Mouse (Mus musculus) heart, embryonic 14.5 days (tissue): ENCODE data around the gene Dock6. TPM values are rescaled to one million over a fixed set of nuclear protein-coding genes. Genes with fewer than 3 reads are reported as not detected.
A peak's percentile ranks its signal among the peaks of the same experiment; 100 is the strongest.
"Not testable (repeated sequence)": the region's sequence is repeated elsewhere in the genome, so short reads cannot be mapped to it uniquely, and the experiment has no call there.

ENCODE experiments used
- ATAC-seq: fragments of 200-750 bp; cut with Nextera tagmentation; 2 replicates; pipeline ENCODE4 v1.8.0; 2017; ENCODE audit warnings: low read depth, moderate TSS enrichment; ENCODE audit not compliant: insufficient number of reproducible peaks, insufficient read depth, low FRiP score
- H3K27ac ChIP-seq, 2 experiments: fragments of 200-500 bp in 1 of 2; fragments of 300-500 bp in 1 of 2; sonication (generic) in 1 of 2; replicated peaks in 1 of 2; 2 replicates each; pipeline ENCODE4 v1.5.1; 2012 to 2014; ENCODE audit warnings: low read depth in 2 of 2, low read length in 2 of 2, control low read depth in 1 of 2, mild to moderate bottlenecking in 1 of 2, mixed read lengths in 1 of 2; ENCODE audit not compliant: control insufficient read depth in 1 of 2, insufficient read depth in 1 of 2
- H3K27me3 ChIP-seq: fragments of 300-500 bp; sonication (generic); 2 replicates; pipeline ENCODE4 v1.6.1; 2014; ENCODE audit warnings: mild to moderate bottlenecking, low read length, control low read depth; ENCODE audit not compliant: control insufficient read depth, insufficient read depth
- H3K36me3 ChIP-seq: fragments of 300-500 bp; sonication (generic); 2 replicates; pipeline ENCODE4 v1.6.1; 2014; ENCODE audit warnings: mild to moderate bottlenecking, control low read depth, low read length, mixed read lengths; ENCODE audit not compliant: control insufficient read depth, insufficient read depth
- H3K4me1 ChIP-seq, 2 experiments: fragments of 200-500 bp in 1 of 2; fragments of 300-500 bp in 1 of 2; sonication (generic) in 1 of 2; 2 replicates each; pipeline ENCODE4 v1.6.1; 2012 to 2014; ENCODE audit warnings: low read length in 2 of 2, control low read depth in 1 of 2, mixed read lengths in 1 of 2; ENCODE audit not compliant: control insufficient read depth in 2 of 2, insufficient read depth in 2 of 2
- H3K4me2 ChIP-seq: fragments of 300-500 bp; sonication (generic); 2 replicates; pipeline ENCODE4 v1.6.1; 2014; ENCODE audit warnings: mild to moderate bottlenecking, low read length
- H3K4me3 ChIP-seq, 2 experiments: fragments of 200-500 bp in 1 of 2; fragments of 300-500 bp in 1 of 2; sonication (generic) in 1 of 2; 2 replicates each; pipeline ENCODE4 v1.5.1; 2012 to 2014; ENCODE audit warnings: low read length in 2 of 2, mild to moderate bottlenecking in 2 of 2, control low read depth in 1 of 2, low read depth in 1 of 2, moderate library complexity in 1 of 2; ENCODE audit not compliant: control insufficient read depth in 1 of 2, insufficient read depth in 1 of 2
- H3K9ac ChIP-seq: fragments of 300-500 bp; sonication (generic); 2 replicates; pipeline ENCODE4 v1.6.1; 2014; ENCODE audit warnings: mild to moderate bottlenecking, low read length
- H3K9me3 ChIP-seq: fragments of 300-500 bp; sonication (generic); 2 replicates; pipeline ENCODE4 v1.6.1; 2016; ENCODE audit warnings: low read length, control low read depth; ENCODE audit not compliant: control insufficient read depth
- WGBS: fragments of 180-500 bp; shearing (Covaris S2); extraction: QIAGEN DNeasy Blood & Tissue Kit; methylation state at CpG from one replicate; pipeline ENCODE4 v1.1.7; 2014; 5-methylcytosine and 5-hydroxymethylcytosine counted together
- polyA plus RNA-seq: library from polyadenylated mRNA; unstranded; fragments of >200 nt; fragmentation: Nextera tagmentation; extraction: Ambion mirVana; gene quantifications from 2 replicates; pipeline ENCODE4 v1.2.1, GENCODE M21; 2014

Gene Dock6
- polyA plus RNA-seq, 1 experiment from 2014 or later, result 44.5 TPM

GRCm38 (mm10) chr9:21792644-21793043, 59.8 kb downstream of the Dock6 start:
- 28% methylated on average over 8 of the region's 8 CpGs for WGBS
- Histone ChIP-seq H3K27ac (peak overlapping the region; percentile 23 to 89; a peak in 2 of 4 replicates), H3K4me2 (peak overlapping the region; percentile 47), H3K4me1 (peaks cover 30 to 67% of the 10 kb centered on the region in 2 experiments), H3K36me3 (peaks cover 78% of the 10 kb centered on the region), H3K9ac (peak overlapping the region; percentile 21; the same call in 1 of the 2 replicates), H3K4me3 (no peak overlapping the region), H3K27me3 (no peaks in the 10 kb centered on the region), H3K9me3 (no peaks in the 10 kb centered on the region)
- no peak; the same call in 1 of the 2 replicates for ATAC-seq

- Histone ChIP-seq H3K4me1 (peaks cover 29 to 66% of the 10 kb centered on the region in 2 experiments), H3K36me3 (peaks cover 86% of the 10 kb centered on the region), H3K27me3 (no peaks in the 10 kb centered on the region), H3K9me3 (no peaks in the 10 kb centered on the region), H3K4me3 (no peak overlapping the region), H3K9ac (peak overlapping the region; percentile 54), H3K4me2 (peak overlapping the region; percentile 47), H3K27ac (peak overlapping the region; percentile 67 to 89)
- 24% methylated on average over 8 of the region's 8 CpGs for WGBS
- peak; percentile 74 for ATAC-seq
Observed at GRCm38 (mm10) chr9:21791861-21792260, 60.6 kb downstream of the Dock6 start.

- H3K27ac ChIP-seq, result peak overlapping the region; percentile 29 to 46; a peak in 3 of 4 replicates
- no peaks in the 10 kb centered on the region for H3K27me3 ChIP-seq
- H3K9ac ChIP-seq, result peak overlapping the region; percentile 8; the same call in 1 of the 2 replicates
- no peak overlapping the region for H3K4me3 ChIP-seq
- H3K9me3 ChIP-seq, result no peaks in the 10 kb centered on the region
- H3K4me2 ChIP-seq, result no peak overlapping the region
- WGBS, result 57% methylated on average over 9 of the region's 9 CpGs
- H3K4me1 ChIP-seq, result peaks cover 21 to 44% of the 10 kb centered on the region in 2 experiments
- ATAC-seq, result no peak
- peaks cover 96% of the 10 kb centered on the region for H3K36me3 ChIP-seq
Observed at GRCm38 (mm10) chr9:21788234-21788633, 64.2 kb downstream of the Dock6 start.

DNA sequence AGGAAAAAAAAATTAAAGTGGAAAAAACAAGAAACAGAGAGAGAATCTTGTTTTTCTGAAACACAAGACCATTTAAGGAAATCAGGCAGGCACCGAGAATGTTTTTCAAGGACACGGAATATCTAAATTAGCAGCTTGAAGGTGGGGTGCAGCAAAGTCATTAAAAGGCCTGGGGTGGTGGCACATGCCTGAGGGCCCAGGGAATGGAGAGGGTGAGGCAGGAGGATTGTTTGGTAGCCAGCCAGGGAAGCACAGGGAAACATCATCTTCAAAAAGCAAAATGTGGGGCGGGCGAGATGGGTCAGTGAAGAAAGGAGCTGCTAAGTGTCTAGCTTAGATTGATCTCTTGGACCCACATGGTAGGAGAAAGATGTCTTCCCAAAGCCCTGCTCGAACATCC, 64.8 kb downstream of the Dock6 start:
- 81% methylated on average over 5 of the region's 5 CpGs for whole genome bisulfite sequencing
- H3K4me1 ChIP-seq, result peaks cover 22 to 42% of the 10 kb centered on the region in 2 experiments
- no peak overlapping the region for H3K4me2 ChIP-seq

DNA sequence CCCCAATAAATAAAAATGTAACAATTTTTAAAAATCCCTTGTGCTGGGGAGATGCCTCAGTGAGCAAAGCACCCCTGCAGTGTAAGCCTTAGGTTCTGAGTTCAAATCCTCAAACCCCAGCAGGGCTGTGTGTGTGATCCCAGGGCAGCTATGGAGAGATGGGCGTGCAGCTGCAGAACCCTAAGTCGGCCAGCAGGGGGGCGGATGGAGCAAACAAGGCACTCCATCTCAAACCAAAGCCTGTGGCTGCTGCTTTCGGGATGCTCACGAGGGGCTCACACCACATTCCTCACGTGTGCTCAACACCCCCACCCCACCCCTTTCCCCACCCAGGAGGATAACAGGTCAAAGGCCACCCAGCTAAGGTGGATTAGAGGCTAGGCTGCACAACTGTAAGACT, 65.5 kb downstream of the Dock6 start:
- no peak for ATAC-seq
- no peak overlapping the region for H3K4me2 ChIP-seq
- H3K36me3 ChIP-seq, result peaks cover 89% of the 10 kb centered on the region
- H3K9me3 ChIP-seq, result no peaks in the 10 kb centered on the region
- H3K27ac ChIP-seq, result peak overlapping the region in 1 of 2 experiments; percentile 46; a peak in 2 of 4 replicates
- peaks cover 17 to 41% of the 10 kb centered on the region in 2 experiments for H3K4me1 ChIP-seq
- WGBS, result 23% methylated on average over 6 of the region's 6 CpGs
- no peaks in the 10 kb centered on the region for H3K27me3 ChIP-seq
- H3K4me3 ChIP-seq, result no peak overlapping the region
- no peak overlapping the region for H3K9ac ChIP-seq

More for the DNA sequence above, 64.8 kb downstream of the Dock6 start:
- Histone ChIP-seq H3K9me3 (no peaks in the 10 kb centered on the region), H3K27me3 (no peaks in the 10 kb centered on the region), H3K9ac (peak overlapping the region; percentile 30; the same call in 1 of the 2 replicates), H3K36me3 (peaks cover 94% of the 10 kb centered on the region), H3K4me3 (no peak overlapping the region), H3K27ac (peak overlapping the region in 1 of 2 experiments; percentile 46; a peak in 2 of 4 replicates)
- ATAC-seq, result no peak

DNA sequence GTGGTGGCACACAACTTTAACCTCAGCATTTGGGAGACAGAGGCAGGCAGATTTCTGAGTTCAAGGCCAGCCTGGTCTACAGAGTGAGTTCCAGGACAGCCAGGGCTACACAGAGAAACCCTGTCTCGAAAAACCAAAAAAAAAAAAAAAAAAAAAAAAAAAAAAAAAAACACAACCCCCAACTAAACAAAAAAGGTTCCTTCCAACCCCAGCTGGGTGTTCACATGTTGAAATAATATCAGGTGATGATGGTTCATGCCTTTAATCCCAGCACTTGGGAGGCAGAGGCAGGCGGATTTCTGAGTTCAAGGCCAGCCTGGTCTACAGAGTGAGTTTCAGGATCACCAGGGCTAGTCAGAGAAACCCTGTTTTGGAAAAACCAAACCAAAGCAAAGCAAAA, 66.1 kb downstream of the Dock6 start:
- peaks cover 89% of the 10 kb centered on the region for H3K36me3 ChIP-seq
- WGBS, result 65% methylated on average over 1 of the region's 2 CpGs

DNA sequence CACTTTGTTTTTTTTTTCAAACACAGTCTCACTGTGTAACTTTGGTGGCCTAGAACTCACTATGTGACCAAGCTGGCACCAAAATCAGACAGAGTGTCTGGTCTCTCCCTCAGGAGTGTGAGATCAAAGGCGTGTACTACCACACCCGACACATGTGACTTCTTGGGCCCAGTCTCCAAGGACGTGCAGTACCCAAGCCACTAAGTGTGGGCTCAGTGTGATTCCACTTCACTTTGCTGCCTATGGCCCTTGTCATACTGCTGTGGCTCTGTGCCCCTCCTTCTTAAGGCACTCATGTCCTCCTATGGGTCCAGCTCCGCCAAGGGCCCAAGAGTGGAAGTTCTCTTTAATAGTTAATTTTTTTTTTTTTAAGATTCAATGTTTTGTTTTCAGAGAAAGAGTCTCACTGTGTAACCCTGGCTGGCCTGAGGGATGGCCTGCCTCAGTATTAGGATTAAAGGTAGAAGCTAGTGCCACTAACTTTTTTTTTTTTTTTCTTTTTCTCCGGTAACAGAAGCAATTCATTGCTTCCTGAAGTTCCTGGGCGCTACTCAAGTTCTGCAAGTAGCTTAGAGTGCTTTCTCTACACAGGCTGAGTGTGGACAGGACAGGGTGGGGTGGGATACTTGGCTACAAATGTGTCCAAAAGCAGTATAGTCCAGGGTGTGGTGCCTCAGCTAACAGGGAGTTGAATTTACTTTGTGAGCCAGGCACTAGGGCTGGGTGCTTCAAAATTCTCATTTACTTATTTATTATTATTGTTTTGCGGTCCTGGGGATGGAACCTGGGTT, 67.7 kb downstream of the Dock6 start:
- Histone ChIP-seq H3K27me3 (no peaks in the 10 kb centered on the region), H3K4me2 (no peak overlapping the region), H3K4me3 (no peak overlapping the region), H3K9ac (no peak overlapping the region), H3K27ac (no peak overlapping the region), H3K36me3 (peaks cover 89% of the 10 kb centered on the region), H3K4me1 (peaks cover 17 to 35% of the 10 kb centered on the region in 2 experiments), H3K9me3 (no peaks in the 10 kb centered on the region)
- 84% methylated on average over 7 of the region's 7 CpGs for WGBS
- no peak for ATAC-seq

More for the DNA sequence above, 66.1 kb downstream of the Dock6 start:
- H3K9me3 ChIP-seq, H3K9ac ChIP-seq, H3K4me2 ChIP-seq, H3K27ac ChIP-seq, ATAC-seq, H3K4me3 ChIP-seq, H3K27me3 ChIP-seq: not testable (repeated sequence)
- H3K4me1 ChIP-seq, result peaks cover 17 to 40% of the 10 kb centered on the region in 2 experiments
